Comparison of ENCODE assay signal across 9 mouse cellular contexts in genomic region chr15:98952063-98952455, GRCm38 (mm10). TPM values are rescaled to one million over a fixed set of nuclear protein-coding genes. Genes with fewer than 3 reads are reported as not detected.
DNase-seq lines count a peak whose midpoint lies in the region; ATAC-seq and TF ChIP-seq lines count a peak whose summit lies in the region.
"Had no signal": no experiment of that assay in that cellular context is flagged by ENCODE, and none has a peak within 500 bp of the region (broad histone marks: within the 10 kb centered on the region; RNA-seq: fewer than 3 reads in every experiment).

No protein-coding gene starts in this region.

- peak; percentile 38 to 47 for DNase-seq in cerebellum, postnatal 14 days
- no peak for DNase-seq in cerebellum, adult 18-20 months
- DNase-seq in right cerebral cortex, postnatal 36 days (ENCODE audit: low spot score in 2 of 2), result no peak
- DNase-seq in kidney, postnatal 10 days, result no peak
- DNase-seq in left cerebral cortex, postnatal 4 days, result no peak

- H3K9ac ChIP-seq in forebrain, embryonic 13.5 days, result peak overlapping the region; percentile 100

- peak overlapping the region; percentile 77 for H3K4me2 ChIP-seq in forebrain, embryonic 13.5 days

- H3K79me2 ChIP-seq in C2C12 (ENCODE audit: control insufficient read depth, insufficient read depth), result peaks cover 26% of the 10 kb centered on the region
- H3K79me2 ChIP-seq in macrophage (ENCODE audit: inconsistent target), result peaks cover 13% of the 10 kb centered on the region

- H3K9me3 ChIP-seq in forebrain, embryonic 13.5 days (replicated peaks), result no peaks in the 10 kb centered on the region

- H3K36me3 ChIP-seq in C2C12 (ENCODE audit: control insufficient read depth, insufficient read depth), result peaks cover 27% of the 10 kb centered on the region
- peaks cover 17% of the 10 kb centered on the region for H3K36me3 ChIP-seq in forebrain, embryonic 13.5 days (ENCODE audit: poor library complexity, severe bottlenecking)
- H3K36me3 ChIP-seq in macrophage (ENCODE audit: inconsistent target), result no peaks in the 10 kb centered on the region

- no peak for TF ChIP-seq CTCF in C2C12 (IDR thresholded peaks at IDR 0.05; ENCODE audit: control insufficient read depth, insufficient read depth, insufficient read length)

- peaks cover 45% of the 10 kb centered on the region for H3K4me1 ChIP-seq in forebrain, embryonic 13.5 days

- H3K27ac ChIP-seq in forebrain, embryonic 13.5 days, result peak overlapping the region; percentile 100
- peak overlapping the region; percentile 77 for H3K27ac ChIP-seq in macrophage

- no peaks in the 10 kb centered on the region for H3K27me3 ChIP-seq in C2C12 (ENCODE audit: control insufficient read depth, insufficient read depth, insufficient read length)
- no peaks in the 10 kb centered on the region for H3K27me3 ChIP-seq in forebrain, embryonic 13.5 days

- WGBS in forebrain, embryonic 13.5 days, result 7% methylated on average over 5 of the region's 5 CpGs
- 80% methylated on average over 5 of the region's 5 CpGs for WGBS in macrophage (ENCODE audit: missing documents)

- intact Hi-C loops in left cerebral cortex, postnatal 4 days (cut with DNase I), result loop anchor here (2.0 kb wide), 2 partner anchors 33 to 41 kb away; no protein-coding TSS in a partner anchor

- H3K79me3 ChIP-seq in C2C12 (ENCODE audit: low read depth), result peaks cover 22% of the 10 kb centered on the region

- peak overlapping the region; percentile 87 for H3ac ChIP-seq in C2C12 (ENCODE audit: control insufficient read depth, insufficient read length, low read depth)

- H3K4me3 ChIP-seq in C2C12 (ENCODE audit: insufficient read depth, poor library complexity, severe bottlenecking) (peak overlapping the region; percentile 99), macrophage (ENCODE audit: inconsistent target) (peak overlapping the region; percentile 91)
- H3K4me3 ChIP-seq in forebrain, embryonic 13.5 days, result peak overlapping the region; percentile 93

- peak; percentile 5; the same call in 1 of the 2 replicates for ATAC-seq in forebrain, embryonic 13.5 days

TF ChIP-seq in C2C12, 6 proteins besides CTCF, POLR2A, EP300 and RAD21:
- no peak for TF ChIP-seq MYOG (IDR thresholded peaks at IDR 0.05; ENCODE audit: control insufficient read depth, extremely low read depth, insufficient read length)
- no peak for TF ChIP-seq CEBPB (IDR thresholded peaks at IDR 0.05; ENCODE audit: low read depth)
- peak; percentile 38 for TF ChIP-seq MAX (IDR thresholded peaks at IDR 0.05)

RNA-seq across cellular contexts. Expression of gene Gm49450, which starts 1.3 kb away (rescaled TPM):
- polyA plus RNA-seq in C2C12 (2012; fragmentation: generic; extraction: Trizol) (0.22 TPM), macrophage (2018) (0.27 TPM in 1 of 3 replicates, not detected in the others)
- polyA plus RNA-seq in forebrain, embryonic 13.5 days (2015; fragmentation: Nextera tagmentation; extraction: Ambion mirVana), result not detected in 2 replicates
- total RNA-seq in macrophage (2018; cell fraction: chromatin; rRNA removed), result 1 to 10 TPM in 2 of 26 experiments, not detected in 24; 1.0 to 1.4 TPM
- total RNA-seq in macrophage (2018; cell fraction: cytosol; rRNA removed), result not detected
- total RNA-seq in macrophage (2018; cell fraction: nucleus; rRNA removed), result not detected
- not detected for total RNA-seq in left cerebral cortex, postnatal 4 days (2021)
- polyA plus RNA-seq: erythroblast, embryonic 14.5 days had no signal

RNA-seq across cellular contexts. Expression of gene Tuba1a, which starts 1.4 kb away (rescaled TPM):
- polyA plus RNA-seq in C2C12 (2012; fragmentation: generic; extraction: Trizol) (2,758 TPM), macrophage (2018) (37.8 to 73.9 TPM (median 54.5 TPM) in 3 replicates)
- 10,586 and 11,102 TPM in 2 replicates for polyA plus RNA-seq in forebrain, embryonic 13.5 days (2015; fragmentation: Nextera tagmentation; extraction: Ambion mirVana)
- total RNA-seq in macrophage (2018; cell fraction: chromatin; rRNA removed), result 10 to 100 TPM in 1 of 26 experiments, 1 to 10 TPM in 23, under 1 TPM in 1, not detected in 1; 0.95 to 61.2 (median 3.6) TPM
- 10 to 100 TPM; 43.8 to 83.3 (median 62.4) TPM for total RNA-seq in macrophage (2018; cell fraction: cytosol; rRNA removed)
- total RNA-seq in macrophage (2018; cell fraction: nucleus; rRNA removed), result 10 to 100 TPM in 23 of 26 experiments, 1 to 10 TPM in 3; 7.0 to 40.8 (median 19.8) TPM
- total RNA-seq in left cerebral cortex, postnatal 4 days (2021), result 1,000 to 10,000 TPM; 8,276 to 8,744 TPM

RNA-seq across cellular contexts. Expression of gene Tuba1b, which starts 17.7 kb away (rescaled TPM):
- polyA plus RNA-seq in C2C12 (2012; fragmentation: generic; extraction: Trizol) (3,512 TPM), macrophage (2018) (371 to 1,063 TPM (median 789 TPM) in 3 replicates)
- polyA plus RNA-seq in forebrain, embryonic 13.5 days (2015; fragmentation: Nextera tagmentation; extraction: Ambion mirVana), result 1,607 and 1,715 TPM in 2 replicates
- total RNA-seq in macrophage (2018; cell fraction: chromatin; rRNA removed), result 100 to 1,000 TPM in 1 of 26 experiments, 10 to 100 TPM in 25; 26.7 to 113 (median 46.1) TPM
- 100 to 1,000 TPM; 295 to 861 (median 494) TPM for total RNA-seq in macrophage (2018; cell fraction: cytosol; rRNA removed)
- 100 to 1,000 TPM in 19 of 26 experiments, 10 to 100 TPM in 7; 59.3 to 433 (median 153) TPM for total RNA-seq in macrophage (2018; cell fraction: nucleus; rRNA removed)
- total RNA-seq in left cerebral cortex, postnatal 4 days (2021), result 1,000 to 10,000 TPM; 1,107 to 1,135 TPM

RNA-seq across cellular contexts. Expression of gene Lmbr1l, which starts 34.0 kb away (rescaled TPM):
- polyA plus RNA-seq in C2C12 (2012; fragmentation: generic; extraction: Trizol), result 18.0 TPM
- polyA plus RNA-seq in forebrain, embryonic 13.5 days (2015; fragmentation: Nextera tagmentation; extraction: Ambion mirVana), result 39.8 and 47.1 TPM in 2 replicates
- 100 to 1,000 TPM in 3 of 26 experiments, 10 to 100 TPM in 23; 27.0 to 113 (median 71.3) TPM for total RNA-seq in macrophage (2018; cell fraction: chromatin; rRNA removed)
- 10 to 100 TPM in 2 of 26 experiments, 1 to 10 TPM in 24; 2.5 to 12.8 (median 6.6) TPM for total RNA-seq in macrophage (2018; cell fraction: cytosol; rRNA removed)
- 10 to 100 TPM; 13.2 to 79.4 (median 38.5) TPM for total RNA-seq in macrophage (2018; cell fraction: nucleus; rRNA removed)
- polyA plus RNA-seq in macrophage (2018), result 3.7 to 9.6 TPM (median 5.5 TPM) in 3 replicates
- total RNA-seq in left cerebral cortex, postnatal 4 days (2021), result 10 to 100 TPM; 31.4 to 42.2 TPM

RNA-seq across cellular contexts. Expression of gene Dhh, which starts 53.7 kb away (rescaled TPM):
- 0.16 TPM for polyA plus RNA-seq in C2C12 (2012; fragmentation: generic; extraction: Trizol)
- 0.22 and 0.28 TPM in 2 replicates for polyA plus RNA-seq in forebrain, embryonic 13.5 days (2015; fragmentation: Nextera tagmentation; extraction: Ambion mirVana)
- under 1 TPM in 15 of 26 experiments, not detected in 11; 0.18 to 0.97 (median 0.51) TPM for total RNA-seq in macrophage (2018; cell fraction: chromatin; rRNA removed)
- under 1 TPM in 6 of 26 experiments, not detected in 20; 0.03 to 0.05 (median 0.04) TPM for total RNA-seq in macrophage (2018; cell fraction: cytosol; rRNA removed)
- 1 to 10 TPM in 2 of 26 experiments, under 1 TPM in 15, not detected in 9; 0.12 to 1.4 (median 0.24) TPM for total RNA-seq in macrophage (2018; cell fraction: nucleus; rRNA removed)
- not detected in 3 replicates for polyA plus RNA-seq in macrophage (2018)
- total RNA-seq in left cerebral cortex, postnatal 4 days (2021), result under 1 TPM; 0.28 to 0.36 TPM
- polyA plus RNA-seq: erythroblast, embryonic 14.5 days had no signal

Comparison
In these comparisons a context has a peak if more than half of its experiments do, and no peak if none do; other contexts are left out.
1. DNase-seq: peak in cerebellum, postnatal 14 days (2 of 2); none in cerebellum, adult 18-20 months (0 of 2), right cerebral cortex, postnatal 36 days (0 of 2), kidney, postnatal 10 days (single experiment) and left cerebral cortex, postnatal 4 days (single experiment).
2. RNA of gene Tuba1a, which starts 1.4 kb away (polyA plus RNA-seq): 10,586 to 11,102 TPM in forebrain, embryonic 13.5 days and 2,758 TPM in C2C12 (single experiment); 37.8 to 73.9 TPM in macrophage; every median in the first group is over 10 times any median in the second.
3. Peak in every context shown above with its lines, with median percentiles within 50 percentile points of each other: H3K4me3 ChIP-seq.